Mouse (Mus musculus) olfactory bulb, adult 2 months (tissue): Measurements from ENCODE around the gene C130050O18Rik.

ENCODE experiments used
- CTCF ChIP-seq: fragments of 200-500 bp; IDR thresholded peaks from 2 replicates; pipeline ENCODE4 v1.5.1; 2012; ENCODE audit warnings: low read depth, mild to moderate bottlenecking, low read length, moderate library complexity; ENCODE audit not compliant: insufficient read depth
- POLR2A ChIP-seq: fragments of 200-500 bp; IDR thresholded peaks from 2 replicates; pipeline ENCODE4 v1.6.1; 2012; ENCODE audit warnings: mild to moderate bottlenecking, low read depth, low read length, moderate library complexity; ENCODE audit not compliant: insufficient read depth

DNA sequence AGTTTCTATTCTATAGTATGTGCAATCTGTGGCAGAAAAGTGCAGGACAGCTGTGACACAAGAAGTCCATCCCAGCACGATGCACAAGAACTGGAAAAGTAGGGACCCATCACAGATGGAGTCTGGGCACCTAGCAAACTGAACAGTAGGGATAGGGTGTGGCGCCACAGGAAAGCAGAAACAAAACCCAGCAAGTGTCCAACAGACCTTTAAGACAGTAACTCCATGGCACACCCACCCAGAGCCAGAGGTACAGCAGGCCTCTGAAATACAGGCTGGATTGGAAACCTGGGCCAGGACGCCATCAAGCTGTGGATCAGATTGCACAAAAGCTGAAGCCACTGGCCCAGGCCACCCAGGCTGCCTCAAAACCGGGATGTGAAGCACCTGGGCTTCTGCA is 37.9 kb downstream of the C130050O18Rik start:
- TF ChIP-seq CTCF (no peak), POLR2A (no peak)
